14 mouse cellular contexts compared by ENCODE assay signal in genomic region chr4:132780288-132780687, GRCm38 (mm10). TPM values are rescaled to one million over a fixed set of nuclear protein-coding genes. Genes with fewer than 3 reads are reported as not detected.
A peak's percentile ranks its signal among the peaks of the same experiment; 100 is the strongest.
DNase-seq lines count a peak whose midpoint lies in the region; ATAC-seq and TF ChIP-seq lines count a peak whose summit lies in the region.
"Had no signal": no experiment of that assay in that cellular context is flagged by ENCODE, and none has a peak within 500 bp of the region (broad histone marks: within the 10 kb centered on the region; RNA-seq: fewer than 3 reads in every experiment).

No protein-coding gene starts in this region.

- no peak for ATAC-seq in embryonic facial prominence, embryonic 14.5 days (ENCODE audit: low read depth)
- ATAC-seq: intestine, embryonic 15.5 days had no signal

- peak; percentile 12 for DNase-seq in embryonic facial prominence, embryonic 14.5 days (ENCODE audit: low spot score)
- no peak for DNase-seq in embryonic facial prominence, embryonic 10.5 days (ENCODE audit: low spot score)
- DNase-seq in spleen, adult 2 months (ENCODE audit: low read depth in 1 of 2, low spot score in 2 of 2), result peak in 1 of 2 experiments; percentile 36
- DNase-seq in spleen, postnatal 10 days (ENCODE audit: low spot score in 2 of 2), result no peak
- DNase-seq in lung, postnatal 36 days, result peak; percentile 74
- DNase-seq in thymus, postnatal 14 days, result no peak
- no peak for DNase-seq in adrenal gland, postnatal 4 days (ENCODE audit: low spot score in 2 of 2)
- DNase-seq in urinary bladder, postnatal 14 days (ENCODE audit: low spot score), result no peak
- DNase-seq: cerebellum, adult 9-11 months had no signal

- H3K4me3 ChIP-seq in embryonic facial prominence, embryonic 14.5 days (ENCODE audit: low read depth, low read length), result no peak overlapping the region
- H3K4me3 ChIP-seq in embryonic facial prominence, embryonic 10.5 days, result no peak overlapping the region
- no peak overlapping the region for H3K4me3 ChIP-seq in spleen, adult 2 months (ENCODE audit: extremely low read depth, insufficient read depth, insufficient read length)
- H3K4me3 ChIP-seq: hindbrain, embryonic 10.5 days; intestine, embryonic 15.5 days; limb, embryonic 12.5 days had no signal

- H3K4me2 ChIP-seq in embryonic facial prominence, embryonic 14.5 days (ENCODE audit: low read depth, low read length), result no peak overlapping the region
- H3K4me2 ChIP-seq: heart, embryonic 11.5 days; intestine, embryonic 15.5 days; limb, embryonic 12.5 days had no signal

- no peaks in the 10 kb centered on the region for H3K9me3 ChIP-seq in embryonic facial prominence, embryonic 14.5 days (ENCODE audit: control insufficient read depth, low read length)
- H3K9me3 ChIP-seq in embryonic facial prominence, embryonic 10.5 days, result no peaks in the 10 kb centered on the region
- H3K9me3 ChIP-seq: hindbrain, embryonic 10.5 days; intestine, embryonic 15.5 days; limb, embryonic 12.5 days had no signal

- H3K36me3 ChIP-seq in embryonic facial prominence, embryonic 14.5 days (ENCODE audit: control insufficient read depth, insufficient read depth, low read length), result peaks cover 44% of the 10 kb centered on the region
- peaks cover 55% of the 10 kb centered on the region for H3K36me3 ChIP-seq in embryonic facial prominence, embryonic 10.5 days (replicated peaks)
- peaks cover 45% of the 10 kb centered on the region for H3K36me3 ChIP-seq in spleen, adult 2 months (ENCODE audit: control insufficient read depth, insufficient read depth, low read length)

- H3K9ac ChIP-seq in embryonic facial prominence, embryonic 14.5 days (ENCODE audit: low read depth, low read length), result no peak overlapping the region
- H3K9ac ChIP-seq: intestine, embryonic 15.5 days; limb, embryonic 12.5 days had no signal

- no peak for TF ChIP-seq POLR2A in spleen, adult 2 months (IDR thresholded peaks at IDR 0.05; ENCODE audit: low read depth, low read length)

- WGBS in embryonic facial prominence, embryonic 14.5 days, result 80% methylated on average over 4 of the region's 4 CpGs
- WGBS in embryonic facial prominence, embryonic 10.5 days, result 90% methylated on average over 4 of the region's 4 CpGs
- 49% methylated on average over 4 of the region's 4 CpGs for WGBS in spleen, adult 2 months

- no peak for TF ChIP-seq CTCF in spleen, adult 2 months (IDR thresholded peaks at IDR 0.05; ENCODE audit: extremely low read depth, insufficient read depth, insufficient read length, insufficient replicate concordance)

- H3K27me3 ChIP-seq in embryonic facial prominence, embryonic 14.5 days (replicated peaks; ENCODE audit: control insufficient read depth, insufficient read depth, low read length), result no peaks in the 10 kb centered on the region
- H3K27me3 ChIP-seq in embryonic facial prominence, embryonic 10.5 days (replicated peaks; ENCODE audit: low read depth, poor library complexity, severe bottlenecking), result no peaks in the 10 kb centered on the region
- H3K27me3 ChIP-seq in spleen, adult 2 months (ENCODE audit: control insufficient read depth, insufficient read depth, low read length), result no peaks in the 10 kb centered on the region
- H3K27me3 ChIP-seq: intestine, embryonic 15.5 days; limb, embryonic 12.5 days had no signal

- H3K4me1 ChIP-seq in embryonic facial prominence, embryonic 14.5 days (ENCODE audit: control insufficient read depth, insufficient read depth, low read length), result no peaks in the 10 kb centered on the region
- no peaks in the 10 kb centered on the region for H3K4me1 ChIP-seq in embryonic facial prominence, embryonic 10.5 days
- peaks cover 24% of the 10 kb centered on the region; the same call in 1 of the 2 replicates for H3K4me1 ChIP-seq in spleen, adult 2 months (ENCODE audit: control insufficient read depth, insufficient read depth, insufficient read length)
- H3K4me1 ChIP-seq: intestine, embryonic 15.5 days; limb, embryonic 12.5 days had no signal

- no peak overlapping the region for H3K27ac ChIP-seq in embryonic facial prominence, embryonic 14.5 days (replicated peaks; ENCODE audit: low read depth, low read length)
- H3K27ac ChIP-seq in embryonic facial prominence, embryonic 10.5 days (replicated peaks), result no peak overlapping the region
- peak overlapping the region; percentile 66 for H3K27ac ChIP-seq in spleen, adult 2 months (ENCODE audit: insufficient read depth, low read length)
- H3K27ac ChIP-seq: hindbrain, embryonic 10.5 days; intestine, embryonic 15.5 days; kidney, postnatal 0 days; limb, embryonic 12.5 days had no signal

RNA-seq across cellular contexts. Expression of gene Rpa2, which starts 12.2 kb away (rescaled TPM):
- polyA plus RNA-seq in embryonic facial prominence, embryonic 14.5 days (2014; fragmentation: Nextera tagmentation; extraction: Ambion mirVana), result 94.9 and 109 TPM in 2 replicates
- 173 and 192 TPM in 2 replicates for polyA plus RNA-seq in embryonic facial prominence, embryonic 10.5 days (2016; fragmentation: Nextera tagmentation; extraction: Ambion mirVana)
- 15.4 and 19.9 TPM in 2 replicates for polyA plus RNA-seq in spleen, adult 2 months (2012; rRNA removed)
- total RNA-seq in adrenal gland, postnatal 4 days (2021), result 10 to 100 TPM; 31.9 to 38.5 TPM

RNA-seq across cellular contexts. Expression of gene Themis2, which starts 15.9 kb away (rescaled TPM):
- 1.3 and 2.1 TPM in 2 replicates for polyA plus RNA-seq in embryonic facial prominence, embryonic 14.5 days (2014; fragmentation: Nextera tagmentation; extraction: Ambion mirVana)
- 0.69 and 0.80 TPM in 2 replicates for polyA plus RNA-seq in embryonic facial prominence, embryonic 10.5 days (2016; fragmentation: Nextera tagmentation; extraction: Ambion mirVana)
- polyA plus RNA-seq in spleen, adult 2 months (2012; rRNA removed), result 55.0 and 68.8 TPM in 2 replicates
- 1 to 10 TPM; 2.6 to 2.8 TPM for total RNA-seq in adrenal gland, postnatal 4 days (2021)

RNA-seq across cellular contexts. Expression of gene Smpdl3b, which starts 23.2 kb away (rescaled TPM):
- polyA plus RNA-seq in embryonic facial prominence, embryonic 14.5 days (2014; fragmentation: Nextera tagmentation; extraction: Ambion mirVana), result 6.7 and 7.9 TPM in 2 replicates
- polyA plus RNA-seq in embryonic facial prominence, embryonic 10.5 days (2016; fragmentation: Nextera tagmentation; extraction: Ambion mirVana), result 4.3 and 4.4 TPM in 2 replicates
- 1.5 and 4.2 TPM in 2 replicates for polyA plus RNA-seq in spleen, adult 2 months (2012; rRNA removed)
- 1 to 10 TPM; 2.2 to 3.0 TPM for total RNA-seq in adrenal gland, postnatal 4 days (2021)

RNA-seq across cellular contexts. Expression of gene Xkr8, which starts 47.9 kb away (rescaled TPM):
- 6.9 and 9.4 TPM in 2 replicates for polyA plus RNA-seq in embryonic facial prominence, embryonic 14.5 days (2014; fragmentation: Nextera tagmentation; extraction: Ambion mirVana)
- polyA plus RNA-seq in embryonic facial prominence, embryonic 10.5 days (2016; fragmentation: Nextera tagmentation; extraction: Ambion mirVana), result 5.1 and 5.7 TPM in 2 replicates
- polyA plus RNA-seq in spleen, adult 2 months (2012; rRNA removed), result 3.4 and 7.8 TPM in 2 replicates
- total RNA-seq in adrenal gland, postnatal 4 days (2021), result 1 to 10 TPM; 5.4 to 7.3 TPM

Comparison
In these comparisons a context has a peak if more than half of its experiments do, and no peak if none do; other contexts are left out.
1. DNase-seq: peak in embryonic facial prominence, embryonic 14.5 days (single experiment) and lung, postnatal 36 days (single experiment); none in embryonic facial prominence, embryonic 10.5 days (single experiment), spleen, postnatal 10 days (0 of 2), thymus, postnatal 14 days (single experiment), adrenal gland, postnatal 4 days (0 of 2) and urinary bladder, postnatal 14 days (single experiment).
2. RNA of gene Themis2, which starts 15.9 kb away (polyA plus RNA-seq): 55.0 to 68.8 TPM in spleen, adult 2 months; 1.3 to 2.1 TPM in embryonic facial prominence, embryonic 14.5 days and 0.69 to 0.80 TPM in embryonic facial prominence, embryonic 10.5 days; every median in the first group is over 10 times any median in the second.